ENCODE assay signal across 9 mouse cellular contexts in genomic region chr16:34421473-34421872, GRCm38 (mm10).
DNase-seq lines count a peak whose midpoint lies in the region; ATAC-seq lines count a peak whose summit lies in the region.
"Had no signal": no experiment of that assay in that cellular context is flagged by ENCODE, and none has a peak within 500 bp of the region (broad histone marks: within the 10 kb centered on the region; RNA-seq: fewer than 3 reads in every experiment).

No protein-coding gene starts in this region.

- peak; percentile 31 for DNase-seq in gastrocnemius, adult 18-20 months (ENCODE audit: low spot score)
- DNase-seq in gastrocnemius, postnatal 4 days (ENCODE audit: low spot score in 2 of 2) = no peak
- DNase-seq in NIH3T3 (ENCODE audit: low read depth) = peak; percentile 81
- DNase-seq in heart, postnatal 14 days = peak; percentile 32 to 47
- no peak for DNase-seq in spleen, postnatal 10 days (ENCODE audit: low spot score in 2 of 2)
- DNase-seq in B cell, adult 2 months = no peak
- DNase-seq in right cerebral cortex, postnatal 14 days = no peak

- H3K36me3 ChIP-seq in embryonic facial prominence, embryonic 15.5 days = no peaks in the 10 kb centered on the region
- H3K36me3 ChIP-seq: hindbrain, embryonic 12.5 days had no signal

- H3K4me1 ChIP-seq in embryonic facial prominence, embryonic 15.5 days = peaks cover 27% of the 10 kb centered on the region

- H3K27me3 ChIP-seq in embryonic facial prominence, embryonic 15.5 days = no peaks in the 10 kb centered on the region
- H3K27me3 ChIP-seq: hindbrain, embryonic 12.5 days had no signal

- no peak overlapping the region for H3K4me2 ChIP-seq in embryonic facial prominence, embryonic 15.5 days (replicated peaks)
- H3K4me2 ChIP-seq: hindbrain, embryonic 12.5 days had no signal

- H3K9ac ChIP-seq in embryonic facial prominence, embryonic 15.5 days = no peak overlapping the region
- H3K9ac ChIP-seq: hindbrain, embryonic 12.5 days had no signal

- peak; percentile 54; the same call in 1 of the 2 replicates for ATAC-seq in embryonic facial prominence, embryonic 15.5 days (ENCODE audit: insufficient number of reproducible peaks, low FRiP score, low TSS enrichment, low read depth)

- 11% methylated on average over 6 of the region's 6 CpGs for WGBS in embryonic facial prominence, embryonic 15.5 days

- no peaks in the 10 kb centered on the region for H3K9me3 ChIP-seq in embryonic facial prominence, embryonic 15.5 days (replicated peaks)
- H3K9me3 ChIP-seq: hindbrain, embryonic 12.5 days had no signal

- no peak overlapping the region for H3K27ac ChIP-seq in embryonic facial prominence, embryonic 15.5 days (replicated peaks)
- H3K27ac ChIP-seq: hindbrain, embryonic 12.5 days had no signal

- H3K4me3 ChIP-seq in embryonic facial prominence, embryonic 15.5 days (replicated peaks) = no peak overlapping the region
- H3K4me3 ChIP-seq: hindbrain, embryonic 12.5 days had no signal

- intact Hi-C loops in heart, postnatal 14 days (cut with DNase I) = no loop called here

Comparison
In these comparisons a context has a peak if more than half of its experiments do, and no peak if none do; other contexts are left out.
1. DNase-seq: peak in gastrocnemius, adult 18-20 months (single experiment), NIH3T3 (single experiment) and heart, postnatal 14 days (2 of 2); none in gastrocnemius, postnatal 4 days (0 of 2), spleen, postnatal 10 days (0 of 2), B cell, adult 2 months (0 of 2) and right cerebral cortex, postnatal 14 days (single experiment).